Mouse (Mus musculus): ENCODE results near the gene Atg5.

DNA sequence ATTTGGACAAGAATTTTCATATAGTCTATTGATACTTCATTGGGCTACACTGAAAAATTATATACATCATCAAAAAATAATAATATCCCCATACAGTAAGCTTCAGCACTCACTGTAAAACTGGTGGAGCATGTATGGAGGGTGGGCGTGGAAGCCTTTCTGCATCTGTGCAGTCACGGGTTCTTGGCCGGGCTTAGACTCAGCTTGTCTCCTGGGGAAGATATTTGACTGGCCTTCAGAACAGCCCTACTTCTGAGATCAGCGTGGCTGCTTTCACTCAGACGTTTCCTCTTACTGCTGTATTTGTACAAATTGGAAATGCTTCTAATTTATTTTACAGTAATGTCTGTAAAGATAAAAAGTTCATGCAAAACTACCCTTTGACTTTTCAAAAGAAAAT is 71.2 kb downstream of the Atg5 start:
- no peak for TF ChIP-seq CTCF (IDR thresholded peaks at IDR 0.05; ENCODE audit: extremely low read depth, insufficient read depth, low read length)
- no peak for TF ChIP-seq POLR2A (IDR thresholded peaks at IDR 0.05; ENCODE audit: extremely low read depth, insufficient read depth, low read length)
